Mouse (Mus musculus) layer of hippocampus, postnatal 14 days (tissue): ENCODE measurements at regions not wholly inside any gene's neighbourhood (a gene's known extent, or its start where the extent isn't known, plus 50 kb on each side); places are given as distances from the start of the nearest gene placed in this dataset.

Experiments
- DNase-seq, 2 experiments: peaks; one replicate each; pipeline ENCODE4 v3.0.0; 2021 to 2022; ENCODE audit warnings: low spot score in 2 of 2, mixed read lengths in 1 of 2

GRCm38 (mm10) chr6:95769808-95770207 lies 51.2 kb upstream of the Suclg2 start:
- DNase-seq, result no peak

DNA sequence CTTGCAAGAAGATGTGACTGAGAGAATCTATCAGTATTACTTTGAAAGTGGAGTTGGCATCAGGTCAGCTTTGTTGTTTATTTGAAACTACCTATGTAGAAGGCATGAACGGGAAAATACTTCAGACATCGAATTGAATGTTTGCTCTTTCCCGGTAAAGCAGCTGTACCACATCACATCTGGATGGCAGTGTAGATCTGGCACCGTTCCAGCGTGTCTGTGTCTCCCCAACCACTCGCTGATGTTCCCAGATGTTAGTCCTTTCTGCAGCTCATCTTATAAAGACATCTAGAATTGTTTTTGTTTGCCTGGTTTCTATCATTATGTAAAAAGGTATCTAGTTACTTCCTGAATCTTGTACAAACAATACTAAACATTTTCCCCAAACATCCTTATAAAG lies 83.1 kb upstream of the Suclg2 start:
- DNase-seq, result no peak

- DNase-seq, result no peak
Measured at GRCm38 (mm10) chr6:95841502-95841901, 122.9 kb upstream of the Suclg2 start.

DNA sequence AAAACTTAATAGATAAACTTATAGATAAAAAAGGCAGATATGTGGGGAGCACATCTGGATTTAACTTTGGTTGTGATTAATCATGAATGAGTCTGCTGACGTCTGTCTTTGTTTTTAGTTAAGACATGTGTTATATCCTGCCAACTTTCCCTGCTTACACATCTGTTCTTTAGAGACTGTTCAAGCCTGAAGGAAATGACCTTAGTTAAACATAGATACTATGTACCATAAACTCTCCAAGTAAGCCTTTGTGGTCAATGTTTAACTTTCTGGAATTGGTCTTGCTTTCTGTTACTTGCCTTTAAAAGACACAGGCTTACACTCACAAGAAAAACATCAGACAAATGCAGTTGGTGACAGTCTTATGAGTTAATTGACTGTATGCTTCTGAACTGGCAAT lies 127.9 kb upstream of the Suclg2 start:
- DNase-seq, result no peak

- no peak for DNase-seq
Measured at GRCm38 (mm10) chr6:95875463-95875862, 156.9 kb upstream of the Suclg2 start.

GRCm38 (mm10) chr6:95876320-95876719 lies 157.7 kb upstream of the Suclg2 start:
- no peak for DNase-seq

- no peak for DNase-seq
Measured at GRCm38 (mm10) chr6:95886645-95887044, 168.0 kb upstream of the Suclg2 start.

- DNase-seq, result no peak
Measured at GRCm38 (mm10) chr6:95902551-95902950, 184.0 kb upstream of the Suclg2 start.

- DNase-seq, result peak in 1 of 2 experiments; percentile 4
Measured at GRCm38 (mm10) chr6:95904085-95904633, 185.6 kb upstream of the Suclg2 start.

GRCm38 (mm10) chr6:95905057-95905456 lies 186.5 kb upstream of the Suclg2 start:
- no peak for DNase-seq

GRCm38 (mm10) chr6:95921737-95922136 lies 191.2 kb upstream of the Fam19a1 start:
- no peak for DNase-seq

GRCm38 (mm10) chr6:95934561-95934960 lies 178.4 kb upstream of the Fam19a1 start:
- no peak for DNase-seq

DNA sequence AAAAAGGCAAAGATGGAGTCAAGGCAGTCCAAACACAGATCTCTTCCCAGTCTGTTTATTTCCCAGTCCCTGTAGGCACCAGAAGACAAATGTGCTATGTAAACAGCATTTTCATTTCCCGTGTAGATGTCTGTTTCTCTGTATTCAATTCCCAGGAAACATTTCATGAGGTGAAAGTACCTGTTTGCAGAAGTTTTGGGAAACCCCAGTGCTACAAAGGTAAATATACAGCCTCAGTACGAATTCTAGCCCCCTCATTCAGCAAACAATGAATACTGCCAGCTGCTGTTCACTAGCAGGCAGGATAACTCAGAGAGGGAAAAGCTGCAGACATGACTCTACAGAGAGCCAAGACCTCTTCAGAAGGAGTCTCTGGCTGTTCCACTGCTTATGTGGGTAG lies 176.4 kb upstream of the Fam19a1 start:
- no peak for DNase-seq

DNA sequence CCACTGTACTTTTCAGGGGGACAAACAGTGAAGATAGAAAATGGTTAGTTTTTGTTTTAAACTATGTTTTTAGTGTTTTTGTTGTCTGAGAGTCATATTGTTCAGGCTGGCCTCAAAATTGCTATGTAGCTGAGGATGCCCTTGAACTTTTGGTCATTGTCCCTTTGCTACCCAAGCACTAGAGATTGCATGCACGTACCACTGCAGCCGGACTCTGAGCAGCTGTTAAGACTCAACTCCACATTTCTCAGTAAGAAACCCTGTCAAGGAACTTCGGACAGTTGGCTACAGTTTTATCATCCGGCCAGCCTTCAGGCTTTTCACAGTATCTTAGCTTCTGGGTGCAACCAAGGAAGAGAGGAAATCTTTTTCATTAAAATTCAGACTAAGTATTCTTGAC lies 173.9 kb upstream of the Fam19a1 start:
- DNase-seq, result no peak

- DNase-seq, result no peak
Measured at GRCm38 (mm10) chr6:95960745-95961144, 152.2 kb upstream of the Fam19a1 start.

GRCm38 (mm10) chr6:95966231-95966630 lies 146.7 kb upstream of the Fam19a1 start:
- DNase-seq, result no peak

DNA sequence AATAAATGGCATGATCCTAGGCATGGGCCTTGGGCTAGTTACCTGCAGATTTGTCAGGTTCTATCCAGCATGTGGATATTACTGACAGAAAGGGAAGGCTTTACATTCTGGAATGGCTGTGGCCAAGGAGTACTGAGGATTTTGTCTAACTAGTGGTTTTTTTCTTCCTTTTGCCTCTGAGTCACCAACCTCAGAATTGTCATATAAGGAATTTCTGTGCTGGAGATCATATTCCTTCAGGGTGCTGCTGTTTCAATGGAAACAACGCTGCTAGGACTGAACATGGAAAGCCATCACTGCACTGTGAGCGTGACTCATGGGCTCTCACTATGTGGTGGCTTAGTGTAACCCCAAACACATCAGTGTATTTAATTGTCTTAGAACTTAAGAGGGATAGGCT lies 137.0 kb upstream of the Fam19a1 start:
- DNase-seq, result no peak

- DNase-seq, result no peak
Measured at GRCm38 (mm10) chr6:95997037-95997436, 115.9 kb upstream of the Fam19a1 start.

DNA sequence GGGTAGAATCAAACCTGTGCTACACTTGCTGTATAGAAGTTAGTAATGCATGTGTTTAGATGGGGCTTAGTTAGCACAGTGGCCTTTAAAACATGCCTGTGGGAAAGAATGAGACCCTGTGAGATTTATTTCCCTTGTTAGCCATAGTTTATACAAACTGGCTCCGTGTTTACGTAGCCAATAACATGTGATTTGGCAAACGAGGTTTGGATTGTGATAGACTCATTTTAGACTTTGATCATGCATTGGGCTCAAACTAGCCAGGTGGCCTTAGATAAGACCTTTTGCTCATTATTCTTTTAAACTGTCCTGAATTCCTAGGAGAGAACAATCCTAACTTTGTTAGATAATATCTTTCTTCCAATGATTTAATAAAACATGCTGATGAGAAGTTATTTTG lies 115.2 kb upstream of the Fam19a1 start:
- DNase-seq, result no peak

DNA sequence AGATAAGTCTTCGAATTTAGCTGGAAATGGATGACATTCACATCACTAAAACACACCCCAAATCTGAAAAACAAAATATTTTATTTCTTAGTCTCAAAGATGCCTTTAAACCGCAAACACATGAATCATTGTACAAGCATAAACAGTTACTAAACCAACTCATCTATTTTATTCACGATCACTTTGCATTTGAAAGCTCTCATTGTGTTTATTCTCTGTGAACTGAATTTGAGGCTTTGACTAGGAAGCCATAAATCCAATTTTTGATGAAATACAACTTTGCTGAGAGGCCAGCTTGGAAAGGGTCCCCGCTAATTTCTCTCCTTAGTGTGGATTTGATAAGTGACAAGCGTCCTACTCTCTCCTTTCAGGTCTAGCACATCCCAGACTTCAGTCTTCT lies 113.5 kb upstream of the Fam19a1 start:
- DNase-seq, result no peak

DNA sequence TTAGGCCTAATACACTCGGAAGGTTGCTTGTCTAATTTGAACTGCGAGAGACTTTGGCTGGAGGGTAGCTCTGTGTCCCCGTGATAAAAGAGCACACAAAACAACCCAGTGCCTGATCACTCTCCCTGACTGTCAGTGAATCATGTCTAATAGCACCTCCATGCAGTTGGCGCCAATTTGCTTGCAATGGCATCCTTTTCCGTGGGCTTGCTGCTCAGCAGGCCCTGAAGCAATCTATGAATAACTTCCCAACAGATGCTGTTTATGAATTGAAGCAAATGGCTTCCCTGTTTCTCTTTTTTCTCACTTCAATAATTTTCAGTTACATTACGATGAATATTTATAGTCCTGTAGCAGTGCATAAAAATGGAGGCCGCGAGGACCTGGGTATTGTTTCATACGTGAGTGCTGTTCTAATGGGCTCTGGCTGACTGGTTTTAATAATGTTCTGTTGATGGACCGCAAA lies 112.9 kb upstream of the Fam19a1 start:
- peak in 1 of 2 experiments; percentile 45 for DNase-seq

DNA sequence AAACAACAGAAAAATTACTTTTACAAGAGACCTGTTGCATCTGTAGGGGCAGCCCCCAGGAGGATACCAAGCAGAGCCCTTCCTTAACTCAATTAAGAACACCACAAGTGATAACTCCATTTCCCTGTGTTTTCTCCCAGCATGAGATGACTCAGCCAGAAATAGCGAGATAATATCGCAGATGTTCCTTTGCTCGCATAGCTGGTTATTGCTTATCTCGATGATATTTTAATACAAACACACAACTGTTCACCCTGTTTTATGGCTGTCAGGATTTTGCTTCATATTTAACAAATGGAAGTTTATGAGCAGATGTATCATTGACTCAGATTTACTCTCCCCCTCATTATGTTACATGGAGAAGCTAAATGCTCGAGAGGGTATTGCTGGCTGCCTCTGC lies 101.7 kb upstream of the Fam19a1 start:
- DNase-seq, result peak in 1 of 2 experiments; percentile 37

- no peak for DNase-seq
Measured at GRCm38 (mm10) chr6:96028022-96028704, 84.8 kb upstream of the Fam19a1 start.
